Mouse (Mus musculus): ENCODE data around the gene Scamp1. TPM values are rescaled to one million over a fixed set of nuclear protein-coding genes. Genes with fewer than 3 reads are reported as not detected.
"Not testable (repeated sequence)": the region's sequence is repeated elsewhere in the genome, so short reads cannot be mapped to it uniquely, and the experiment has no call there.

Gene Scamp1
- polyA plus RNA-seq, 1 experiment, result 3.8 TPM

DNA sequence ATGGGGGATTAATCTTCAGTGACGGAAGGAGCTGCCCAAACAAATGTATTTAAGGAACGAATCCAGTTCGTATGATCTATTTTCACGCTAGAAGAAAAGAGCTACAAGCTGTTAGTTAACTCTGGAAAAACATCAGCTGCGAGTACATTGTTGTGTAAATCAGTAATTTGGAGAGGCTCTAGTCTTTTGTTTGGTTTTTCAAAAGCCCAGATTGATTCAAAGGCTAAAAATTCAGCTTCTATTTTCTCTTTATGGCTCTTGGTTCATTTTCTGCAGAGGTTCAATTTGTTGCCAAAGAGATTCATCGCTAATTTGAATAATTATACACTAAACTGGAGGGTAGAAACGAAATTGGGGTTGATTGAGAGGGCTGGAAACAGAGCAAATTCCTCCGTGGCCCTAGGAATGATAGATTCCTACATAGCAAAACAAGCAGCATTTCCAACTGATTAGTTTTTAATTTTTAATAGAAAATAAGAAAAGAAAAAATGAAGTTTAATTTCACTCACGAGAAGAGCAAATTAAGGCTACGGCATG lies 31.4 kb upstream of the Scamp1 start:
- no peak for DNase-seq (ENCODE audit: low read depth in 1 of 2, low spot score in 2 of 2)
- Histone ChIP-seq H3K27me3 (ENCODE audit: control insufficient read depth, insufficient read depth, low read length) (no peaks in the 10 kb centered on the region), H3K36me3 (ENCODE audit: control insufficient read depth, insufficient read depth, low read length) (no peaks in the 10 kb centered on the region), H3K4me1 (ENCODE audit: control insufficient read depth, insufficient read depth, insufficient read length) (no peaks in the 10 kb centered on the region), H3K27ac (ENCODE audit: insufficient read depth, low read length) (no peak overlapping the region), H3K4me3 (ENCODE audit: extremely low read depth, insufficient read depth, insufficient read length) (no peak overlapping the region; the same call in 1 of the 2 replicates)
- 91% methylated on average over 10 of the region's 10 CpGs for WGBS
- TF ChIP-seq POLR2A (IDR thresholded peaks at IDR 0.05; ENCODE audit: low read depth, low read length), result no peak
- TF ChIP-seq CTCF (IDR thresholded peaks at IDR 0.05; ENCODE audit: extremely low read depth, insufficient read depth, insufficient read length, insufficient replicate concordance), result no peak

DNA sequence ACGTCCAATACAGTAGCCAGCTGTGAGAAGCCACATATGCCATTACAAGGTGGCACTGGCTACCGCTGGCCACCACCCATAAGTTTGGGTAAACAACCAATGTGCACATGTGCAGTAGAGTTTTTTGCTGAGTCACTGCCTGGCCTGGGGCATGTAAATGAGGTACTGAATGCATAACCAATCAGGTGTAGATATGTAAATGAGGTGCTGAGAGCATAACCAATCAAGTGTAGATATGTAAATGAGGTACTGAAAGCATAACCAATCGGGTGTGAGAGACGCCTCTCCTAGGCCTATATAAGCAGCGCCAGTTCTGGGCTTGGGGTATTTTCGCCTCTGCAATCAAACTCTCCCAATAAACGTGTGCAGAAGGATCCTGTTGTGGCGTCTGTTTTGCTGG lies 27.2 kb upstream of the Scamp1 start:
- H3K4me3 ChIP-seq (ENCODE audit: extremely low read depth, insufficient read depth, insufficient read length); H3K27me3 ChIP-seq (ENCODE audit: control insufficient read depth, insufficient read depth, low read length); H3K4me1 ChIP-seq (ENCODE audit: control insufficient read depth, insufficient read depth, insufficient read length); H3K27ac ChIP-seq (ENCODE audit: insufficient read depth, low read length); H3K36me3 ChIP-seq (ENCODE audit: control insufficient read depth, insufficient read depth, low read length); DNase-seq (ENCODE audit: low read depth in 1 of 2, low spot score in 2 of 2): not testable (repeated sequence)
- WGBS, result 96% methylated on average over 8 of the region's 8 CpGs

DNA sequence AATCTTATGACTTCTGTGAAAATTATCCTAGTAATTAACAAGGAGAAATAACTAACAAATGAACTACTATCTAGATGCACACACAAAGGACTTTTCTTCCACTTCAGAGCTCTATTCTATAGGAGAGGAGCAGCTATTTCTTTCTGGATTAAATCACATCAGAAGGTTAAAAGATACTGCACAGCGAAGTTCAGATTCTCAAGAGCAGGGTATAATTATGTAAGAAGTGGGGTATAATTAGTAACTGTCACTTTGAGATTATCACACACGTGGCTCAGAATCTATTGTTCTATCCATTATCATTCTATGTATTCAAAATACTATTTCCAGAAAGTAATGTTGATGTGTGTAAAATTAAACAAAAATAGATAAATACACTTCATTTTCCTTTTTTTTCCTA lies 22.6 kb upstream of the Scamp1 start:
- Histone ChIP-seq H3K27me3 (ENCODE audit: control insufficient read depth, insufficient read depth, low read length) (no peaks in the 10 kb centered on the region), H3K36me3 (ENCODE audit: control insufficient read depth, insufficient read depth, low read length) (no peaks in the 10 kb centered on the region), H3K4me1 (ENCODE audit: control insufficient read depth, insufficient read depth, insufficient read length) (no peaks in the 10 kb centered on the region), H3K27ac (ENCODE audit: insufficient read depth, low read length) (no peak overlapping the region), H3K4me3 (ENCODE audit: extremely low read depth, insufficient read depth, insufficient read length) (no peak overlapping the region)
- WGBS, result 75% methylated on average over 2 of the region's 2 CpGs
- no peak for DNase-seq (ENCODE audit: low read depth in 1 of 2, low spot score in 2 of 2)
- TF ChIP-seq CTCF (IDR thresholded peaks at IDR 0.05; ENCODE audit: extremely low read depth, insufficient read depth, insufficient read length, insufficient replicate concordance), result no peak
- no peak for TF ChIP-seq POLR2A (IDR thresholded peaks at IDR 0.05; ENCODE audit: low read depth, low read length)

DNA sequence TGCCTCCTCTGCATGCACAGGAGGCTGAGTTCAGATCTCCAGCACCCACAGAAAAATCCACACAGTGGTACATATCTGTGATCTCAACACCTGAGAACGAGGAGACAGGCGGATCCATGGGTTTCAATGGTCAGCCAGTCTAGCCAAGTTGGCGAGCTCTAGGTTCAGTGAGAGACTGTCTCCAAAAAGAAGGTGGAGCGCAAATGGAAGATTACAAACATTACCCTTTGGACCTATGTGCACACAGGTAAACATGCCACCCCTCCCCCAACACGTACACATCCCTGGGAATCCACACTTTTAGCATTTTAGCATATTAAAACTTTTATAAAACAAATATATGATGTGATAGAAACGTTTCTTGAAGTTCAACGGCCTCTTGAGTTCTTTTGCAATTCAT lies 21.9 kb upstream of the Scamp1 start:
- Histone ChIP-seq H3K36me3 (ENCODE audit: control insufficient read depth, insufficient read depth, low read length) (no peaks in the 10 kb centered on the region), H3K4me3 (ENCODE audit: extremely low read depth, insufficient read depth, insufficient read length) (no peak overlapping the region), H3K27ac (ENCODE audit: insufficient read depth, low read length) (no peak overlapping the region), H3K4me1 (ENCODE audit: control insufficient read depth, insufficient read depth, insufficient read length) (no peaks in the 10 kb centered on the region), H3K27me3 (ENCODE audit: control insufficient read depth, insufficient read depth, low read length) (no peaks in the 10 kb centered on the region)
- WGBS, result 86% methylated on average over 7 of the region's 7 CpGs
- TF ChIP-seq POLR2A (IDR thresholded peaks at IDR 0.05; ENCODE audit: low read depth, low read length), result no peak
- TF ChIP-seq CTCF (IDR thresholded peaks at IDR 0.05; ENCODE audit: extremely low read depth, insufficient read depth, insufficient read length, insufficient replicate concordance), result no peak
- no peak for DNase-seq (ENCODE audit: low read depth in 1 of 2, low spot score in 2 of 2)

DNA sequence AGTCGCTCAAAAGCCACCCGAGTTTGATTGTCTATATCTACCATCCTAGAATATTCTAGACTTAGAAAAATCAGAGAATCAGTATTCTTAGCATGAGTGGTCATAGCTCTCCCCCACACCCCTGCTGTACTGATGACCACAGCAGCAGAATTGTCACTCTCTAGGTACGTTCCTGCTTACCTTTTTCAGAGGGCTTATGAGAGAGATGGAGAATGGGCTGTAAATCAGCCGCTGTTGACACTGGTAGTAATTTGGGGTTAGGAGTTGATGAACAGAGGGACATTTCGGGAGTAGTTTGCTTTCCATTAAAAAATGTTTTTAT lies 21.3 kb upstream of the Scamp1 start:
- DNase-seq (ENCODE audit: low read depth in 1 of 2, low spot score in 2 of 2), result no peak
- 34% methylated on average over 5 of the region's 5 CpGs for WGBS
- H3K36me3 ChIP-seq (ENCODE audit: control insufficient read depth, insufficient read depth, low read length), result no peaks in the 10 kb centered on the region
- H3K4me3 ChIP-seq (ENCODE audit: extremely low read depth, insufficient read depth, insufficient read length), result no peak overlapping the region
- no peak overlapping the region for H3K27ac ChIP-seq (ENCODE audit: insufficient read depth, low read length)
- no peak for TF ChIP-seq POLR2A (IDR thresholded peaks at IDR 0.05; ENCODE audit: low read depth, low read length)
- TF ChIP-seq CTCF (IDR thresholded peaks at IDR 0.05; ENCODE audit: extremely low read depth, insufficient read depth, insufficient read length, insufficient replicate concordance), result no peak
- H3K27me3 ChIP-seq (ENCODE audit: control insufficient read depth, insufficient read depth, low read length), result no peaks in the 10 kb centered on the region
- no peaks in the 10 kb centered on the region for H3K4me1 ChIP-seq (ENCODE audit: control insufficient read depth, insufficient read depth, insufficient read length)

DNA sequence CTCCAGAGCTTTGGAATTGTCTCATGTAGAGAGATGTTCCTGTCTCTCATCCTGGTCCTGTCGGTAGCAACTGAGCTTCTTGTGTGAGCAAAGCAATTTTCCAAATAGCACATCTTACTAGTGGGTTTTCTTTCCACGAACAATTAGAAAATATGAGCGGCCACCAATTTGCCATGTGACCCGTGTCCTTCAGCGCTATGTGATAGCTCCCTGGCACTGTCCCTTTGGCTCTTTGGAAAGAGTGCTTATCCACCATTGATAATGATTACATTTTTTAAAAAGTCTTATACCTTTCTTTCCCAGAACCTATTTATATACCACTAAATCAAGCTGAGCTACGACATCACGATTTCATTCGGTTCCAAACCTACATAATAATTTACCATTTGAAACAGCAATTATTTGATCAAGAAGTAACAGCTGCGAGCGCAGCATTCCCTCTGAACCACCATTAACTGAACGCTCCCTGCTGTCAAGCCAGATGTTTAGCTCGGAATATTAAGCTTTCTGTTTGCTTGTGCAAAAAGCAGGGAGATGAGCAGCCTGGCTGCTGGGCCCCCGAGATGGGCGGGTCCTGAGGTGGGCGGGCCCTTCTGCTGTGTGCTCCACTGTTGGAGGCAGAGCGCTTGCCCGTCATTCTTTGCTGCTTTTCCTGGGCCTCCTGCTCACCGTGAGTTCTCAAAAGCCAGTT lies 20.8 kb upstream of the Scamp1 start:
- no peak overlapping the region for H3K27ac ChIP-seq (ENCODE audit: insufficient read depth, low read length)
- 46% methylated on average over 18 of the region's 18 CpGs for WGBS
- DNase-seq (ENCODE audit: low read depth in 1 of 2, low spot score in 2 of 2), result no peak
- H3K4me1 ChIP-seq (ENCODE audit: control insufficient read depth, insufficient read depth, insufficient read length), result no peaks in the 10 kb centered on the region
- no peak overlapping the region for H3K4me3 ChIP-seq (ENCODE audit: extremely low read depth, insufficient read depth, insufficient read length)
- TF ChIP-seq POLR2A (IDR thresholded peaks at IDR 0.05; ENCODE audit: low read depth, low read length) (no peak), CTCF (IDR thresholded peaks at IDR 0.05; ENCODE audit: extremely low read depth, insufficient read depth, insufficient read length, insufficient replicate concordance) (no peak)
- H3K36me3 ChIP-seq (ENCODE audit: control insufficient read depth, insufficient read depth, low read length), result no peaks in the 10 kb centered on the region
- no peaks in the 10 kb centered on the region for H3K27me3 ChIP-seq (ENCODE audit: control insufficient read depth, insufficient read depth, low read length)

DNA sequence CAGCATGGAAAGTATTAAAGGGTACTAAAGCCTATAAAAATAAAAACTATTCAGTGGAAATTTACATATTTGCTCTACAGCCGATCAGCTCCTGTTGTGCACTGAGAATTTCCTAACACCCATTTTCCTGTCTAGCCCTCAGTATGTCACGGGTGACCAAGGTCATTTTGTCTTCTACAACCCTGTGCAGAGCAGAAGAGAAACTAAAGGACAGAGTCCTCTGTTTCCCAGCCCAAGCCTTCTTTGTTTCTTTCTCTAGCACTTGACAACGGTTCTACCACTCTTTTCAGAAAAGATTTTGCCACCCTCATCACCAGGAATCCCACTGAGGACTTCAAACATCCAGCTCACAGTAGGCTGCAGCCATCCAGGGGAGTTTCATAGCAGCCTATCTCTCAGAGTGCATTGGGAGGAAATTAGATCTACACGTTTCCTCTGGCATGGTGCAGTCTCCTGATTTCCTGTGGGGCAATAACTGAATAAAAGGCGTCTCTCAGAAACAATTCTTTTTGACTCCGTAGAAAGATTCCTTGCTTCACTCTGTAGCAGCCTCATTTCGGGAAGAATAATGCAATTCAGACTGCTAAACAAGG lies 15.4 kb upstream of the Scamp1 start:
- Histone ChIP-seq H3K27me3 (ENCODE audit: control insufficient read depth, insufficient read depth, low read length) (no peaks in the 10 kb centered on the region), H3K4me1 (ENCODE audit: control insufficient read depth, insufficient read depth, insufficient read length) (no peaks in the 10 kb centered on the region), H3K27ac (ENCODE audit: insufficient read depth, low read length) (no peak overlapping the region), H3K36me3 (ENCODE audit: control insufficient read depth, insufficient read depth, low read length) (no peaks in the 10 kb centered on the region), H3K4me3 (ENCODE audit: extremely low read depth, insufficient read depth, insufficient read length) (no peak overlapping the region)
- DNase-seq (ENCODE audit: low read depth in 1 of 2, low spot score in 2 of 2), result no peak
- WGBS, result 28% methylated on average over 7 of the region's 7 CpGs
- no peak for TF ChIP-seq POLR2A (IDR thresholded peaks at IDR 0.05; ENCODE audit: low read depth, low read length)
- no peak for TF ChIP-seq CTCF (IDR thresholded peaks at IDR 0.05; ENCODE audit: extremely low read depth, insufficient read depth, insufficient read length, insufficient replicate concordance)

All from spleen, adult 2 months (tissue).